Mouse (Mus musculus): ENCODE measurements around the gene Cwc25. TPM values are rescaled to one million over a fixed set of nuclear protein-coding genes. Genes with fewer than 3 reads are reported as not detected.
"Not testable (repeated sequence)": the region's sequence is repeated elsewhere in the genome, so short reads cannot be mapped to it uniquely, and the experiment has no call there.

The Cwc25 gene
- polyA plus RNA-seq, 1 experiment, result 6.3 TPM

GRCm38 (mm10) chr11:97796910-97797309, 30.6 kb upstream of the Cwc25 start:
- H3K27ac ChIP-seq (ENCODE audit: control insufficient read depth, insufficient read depth, low read depth, low read length), result no peak overlapping the region
- TF ChIP-seq CTCF (IDR thresholded peaks at IDR 0.05; ENCODE audit: control insufficient read depth, insufficient read depth, insufficient replicate concordance, low read depth, low read length), result no peak
- TF ChIP-seq POLR2A (IDR thresholded peaks at IDR 0.05; ENCODE audit: control insufficient read depth, low read depth, low read length), result no peak
- no peak overlapping the region for H3K4me3 ChIP-seq (ENCODE audit: control insufficient read depth, low read depth, low read length)
- H3K4me1 ChIP-seq (ENCODE audit: control insufficient read depth, insufficient read depth, low read length), result peaks cover 34% of the 10 kb centered on the region
- no peaks in the 10 kb centered on the region for H3K36me3 ChIP-seq (ENCODE audit: control insufficient read depth, insufficient read depth, low read length)
- H3K27me3 ChIP-seq (ENCODE audit: control insufficient read depth, insufficient read depth, low read length), result 0 out of 2 replicates have a peak, but pooled peaks cover 3% of the 10 kb centered on the region

- no peak for TF ChIP-seq CTCF (IDR thresholded peaks at IDR 0.05; ENCODE audit: control insufficient read depth, insufficient read depth, insufficient replicate concordance, low read depth, low read length)
- TF ChIP-seq POLR2A (IDR thresholded peaks at IDR 0.05; ENCODE audit: control insufficient read depth, low read depth, low read length), result no peak
- H3K27me3 ChIP-seq (ENCODE audit: control insufficient read depth, insufficient read depth, low read length), result no peaks in the 10 kb centered on the region
- H3K36me3 ChIP-seq (ENCODE audit: control insufficient read depth, insufficient read depth, low read length), result no peaks in the 10 kb centered on the region
- peaks cover 5% of the 10 kb centered on the region for H3K4me1 ChIP-seq (ENCODE audit: control insufficient read depth, insufficient read depth, low read length)
- H3K4me3 ChIP-seq (ENCODE audit: control insufficient read depth, low read depth, low read length), result no peak overlapping the region
- H3K27ac ChIP-seq (ENCODE audit: control insufficient read depth, insufficient read depth, low read depth, low read length), result no peak overlapping the region
Observed at GRCm38 (mm10) chr11:97793165-97793564, 26.8 kb upstream of the Cwc25 start.

- H3K27ac ChIP-seq (ENCODE audit: control insufficient read depth, insufficient read depth, low read depth, low read length); H3K4me1 ChIP-seq (ENCODE audit: control insufficient read depth, insufficient read depth, low read length); H3K27me3 ChIP-seq (ENCODE audit: control insufficient read depth, insufficient read depth, low read length); H3K36me3 ChIP-seq (ENCODE audit: control insufficient read depth, insufficient read depth, low read length); H3K4me3 ChIP-seq (ENCODE audit: control insufficient read depth, low read depth, low read length): not testable (repeated sequence)
Observed at GRCm38 (mm10) chr11:97790778-97791438, 24.6 kb upstream of the Cwc25 start.

- TF ChIP-seq POLR2A (IDR thresholded peaks at IDR 0.05; ENCODE audit: control insufficient read depth, low read depth, low read length) (no peak), CTCF (IDR thresholded peaks at IDR 0.05; ENCODE audit: control insufficient read depth, insufficient read depth, insufficient replicate concordance, low read depth, low read length) (no peak)
- Histone ChIP-seq H3K27ac (ENCODE audit: control insufficient read depth, insufficient read depth, low read depth, low read length) (no peak overlapping the region), H3K36me3 (ENCODE audit: control insufficient read depth, insufficient read depth, low read length) (no peaks in the 10 kb centered on the region), H3K27me3 (ENCODE audit: control insufficient read depth, insufficient read depth, low read length) (no peaks in the 10 kb centered on the region), H3K4me1 (ENCODE audit: control insufficient read depth, insufficient read depth, low read length) (no peaks in the 10 kb centered on the region; the same call in 1 of the 2 replicates), H3K4me3 (ENCODE audit: control insufficient read depth, low read depth, low read length) (no peak overlapping the region)
Observed at GRCm38 (mm10) chr11:97789727-97790126, 23.4 kb upstream of the Cwc25 start.

GRCm38 (mm10) chr11:97787961-97788360, 21.6 kb upstream of the Cwc25 start:
- Histone ChIP-seq H3K4me3 (ENCODE audit: control insufficient read depth, low read depth, low read length) (no peak overlapping the region), H3K36me3 (ENCODE audit: control insufficient read depth, insufficient read depth, low read length) (no peaks in the 10 kb centered on the region), H3K27ac (ENCODE audit: control insufficient read depth, insufficient read depth, low read depth, low read length) (no peak overlapping the region), H3K27me3 (ENCODE audit: control insufficient read depth, insufficient read depth, low read length) (no peaks in the 10 kb centered on the region), H3K4me1 (ENCODE audit: control insufficient read depth, insufficient read depth, low read length) (no peaks in the 10 kb centered on the region)
- no peak for TF ChIP-seq POLR2A (IDR thresholded peaks at IDR 0.05; ENCODE audit: control insufficient read depth, low read depth, low read length)
- no peak for TF ChIP-seq CTCF (IDR thresholded peaks at IDR 0.05; ENCODE audit: control insufficient read depth, insufficient read depth, insufficient replicate concordance, low read depth, low read length)

GRCm38 (mm10) chr11:97782564-97782895, 16.2 kb upstream of the Cwc25 start:
- Histone ChIP-seq H3K4me1 (ENCODE audit: control insufficient read depth, insufficient read depth, low read length) (no peaks in the 10 kb centered on the region; the same call in none of the 2 replicates), H3K27ac (ENCODE audit: control insufficient read depth, insufficient read depth, low read depth, low read length) (peak overlapping the region; percentile 73), H3K27me3 (ENCODE audit: control insufficient read depth, insufficient read depth, low read length) (no peaks in the 10 kb centered on the region), H3K36me3 (ENCODE audit: control insufficient read depth, insufficient read depth, low read length) (no peaks in the 10 kb centered on the region; the same call in 1 of the 2 replicates), H3K4me3 (ENCODE audit: control insufficient read depth, low read depth, low read length) (peak overlapping the region; percentile 91)
- TF ChIP-seq POLR2A (IDR thresholded peaks at IDR 0.05; ENCODE audit: control insufficient read depth, low read depth, low read length) (no peak), CTCF (IDR thresholded peaks at IDR 0.05; ENCODE audit: control insufficient read depth, insufficient read depth, insufficient replicate concordance, low read depth, low read length) (no peak)

GRCm38 (mm10) chr11:97781832-97782563, 15.6 kb upstream of the Cwc25 start, which contains the start of gene Rpl23:
Gene Rpl23, minus strand, starts transcription at chr11:97782437.
- TF ChIP-seq POLR2A (IDR thresholded peaks at IDR 0.05; ENCODE audit: control insufficient read depth, low read depth, low read length) (peak; percentile 95), CTCF (IDR thresholded peaks at IDR 0.05; ENCODE audit: control insufficient read depth, insufficient read depth, insufficient replicate concordance, low read depth, low read length) (no peak)

More at GRCm38 (mm10) chr11:97781832-97782563, 15.6 kb upstream of the Cwc25 start, which contains the start of gene Rpl23:
- H3K4me1 ChIP-seq (ENCODE audit: control insufficient read depth, insufficient read depth, low read length), result no peaks in the 10 kb centered on the region; the same call in none of the 2 replicates
- H3K27me3 ChIP-seq (ENCODE audit: control insufficient read depth, insufficient read depth, low read length), result no peaks in the 10 kb centered on the region
- peak within 1 kb of the TSS; percentile 91 for H3K4me3 ChIP-seq (ENCODE audit: control insufficient read depth, low read depth, low read length)
- no peaks in the 10 kb centered on the region; the same call in 1 of the 2 replicates for H3K36me3 ChIP-seq (ENCODE audit: control insufficient read depth, insufficient read depth, low read length)
- peak within 1 kb of the TSS; percentile 94 for H3K27ac ChIP-seq (ENCODE audit: control insufficient read depth, insufficient read depth, low read depth, low read length)

All from testis, adult 2 months (tissue).